Comparison of ENCODE assay signal across 37 mouse cellular contexts in genomic region chr8:122383039-122383438, GRCm38 (mm10). TPM values are rescaled to one million over a fixed set of nuclear protein-coding genes. Genes with fewer than 3 reads are reported as not detected.
"Had no signal": no experiment of that assay in that cellular context is flagged by ENCODE, and none has a peak within 500 bp of the region (broad histone marks: within the 10 kb centered on the region; RNA-seq: fewer than 3 reads in every experiment).

No protein-coding gene starts in this region.

- H3K9me3 ChIP-seq: embryonic facial prominence, embryonic 10.5 days; embryonic facial prominence, embryonic 12.5 days; embryonic facial prominence, embryonic 13.5 days; embryonic facial prominence, embryonic 15.5 days; forebrain, embryonic 10.5 days; forebrain, embryonic 12.5 days; forebrain, embryonic 13.5 days; forebrain, embryonic 15.5 days had no signal

- H3K27me3 ChIP-seq: embryonic facial prominence, embryonic 12.5 days; embryonic facial prominence, embryonic 13.5 days; embryonic facial prominence, embryonic 15.5 days; forebrain, embryonic 12.5 days; forebrain, embryonic 13.5 days; forebrain, embryonic 15.5 days had no signal

- H3K4me3 ChIP-seq: embryonic facial prominence, embryonic 10.5 days; embryonic facial prominence, embryonic 12.5 days; embryonic facial prominence, embryonic 13.5 days; embryonic facial prominence, embryonic 15.5 days; erythroblast, embryonic 14.5 days; forebrain, embryonic 10.5 days; forebrain, embryonic 12.5 days; forebrain, embryonic 13.5 days; forebrain, embryonic 15.5 days; gastrocnemius, adult 2 months had no signal

- H3K27ac ChIP-seq: embryonic facial prominence, embryonic 10.5 days; embryonic facial prominence, embryonic 12.5 days; embryonic facial prominence, embryonic 13.5 days; embryonic facial prominence, embryonic 15.5 days; forebrain, embryonic 10.5 days; forebrain, embryonic 12.5 days; forebrain, embryonic 13.5 days; forebrain, embryonic 15.5 days; gastrocnemius, adult 2 months had no signal

- H3K9ac ChIP-seq: embryonic facial prominence, embryonic 12.5 days; embryonic facial prominence, embryonic 13.5 days; embryonic facial prominence, embryonic 15.5 days; forebrain, embryonic 12.5 days; forebrain, embryonic 13.5 days; forebrain, embryonic 15.5 days; forebrain, postnatal 0 days had no signal

- DNase-seq: cerebellum, adult 18-20 months; cerebellum, adult 2 months; cerebellum, adult 8-10 months; cerebellum, adult 9-10 months; cerebellum, adult 9-11 months; cerebellum, postnatal 10 days; cerebellum, postnatal 14 days; cerebellum, postnatal 25 days; cerebellum, postnatal 36 days; embryo, embryonic 11 days; forebrain, postnatal 0 days; gastrocnemius, adult 2 months; gastrocnemius, postnatal 10 days; gastrocnemius, postnatal 14 days; gastrocnemius, postnatal 25 days; gastrocnemius, postnatal 36 days; heart, adult 11 months had no signal

- ATAC-seq: forebrain, embryonic 13.5 days; forebrain, embryonic 14.5 days; forebrain, embryonic 15.5 days; forebrain, embryonic 16.5 days; forebrain, postnatal 0 days had no signal

- H3K4me2 ChIP-seq: embryonic facial prominence, embryonic 12.5 days; embryonic facial prominence, embryonic 13.5 days; embryonic facial prominence, embryonic 15.5 days; forebrain, embryonic 12.5 days; forebrain, embryonic 13.5 days; forebrain, embryonic 15.5 days had no signal

RNA-seq across cellular contexts. Expression of gene Trhr2, which starts 22.5 kb away (rescaled TPM):
- total RNA-seq: common myeloid progenitor, adult 5-6 weeks; forebrain, postnatal 0 days; gastrocnemius, adult 18-20 months; gastrocnemius, adult 2 months; gastrocnemius, adult 8-10 months; gastrocnemius, postnatal 10 days; gastrocnemius, postnatal 14 days; gastrocnemius, postnatal 25 days; gastrocnemius, postnatal 36 days; gastrocnemius, postnatal 4 days; granulocyte monocyte progenitor cell, adult 5-6 weeks had no signal
- polyA plus RNA-seq: embryonic facial prominence, embryonic 10.5 days; embryonic facial prominence, embryonic 11.5 days; embryonic facial prominence, embryonic 14.5 days; erythroblast, embryonic 14.5 days; forebrain, embryonic 10.5 days; forebrain, embryonic 11.5 days; forebrain, embryonic 12.5 days; forebrain, embryonic 13.5 days; forebrain, embryonic 14.5 days; forebrain, embryonic 15.5 days; forebrain, embryonic 16.5 days; gonadal fat pad, adult 2 months had no signal

RNA-seq across cellular contexts. Expression of gene Il17c, which starts 38.8 kb away (rescaled TPM):
- total RNA-seq: gastrocnemius, adult 18-20 months; gastrocnemius, adult 2 months; gastrocnemius, adult 8-10 months; gastrocnemius, postnatal 10 days; gastrocnemius, postnatal 14 days; gastrocnemius, postnatal 25 days; gastrocnemius, postnatal 36 days; gastrocnemius, postnatal 4 days; granulocyte monocyte progenitor cell, adult 5-6 weeks had no signal
- polyA plus RNA-seq: embryonic facial prominence, embryonic 11.5 days; embryonic facial prominence, embryonic 12.5 days; embryonic facial prominence, embryonic 14.5 days; embryonic facial prominence, embryonic 15.5 days; erythroblast, embryonic 14.5 days; forebrain, embryonic 11.5 days; forebrain, embryonic 12.5 days; forebrain, embryonic 13.5 days; forebrain, embryonic 14.5 days; forebrain, embryonic 15.5 days; forebrain, embryonic 16.5 days; forebrain, postnatal 0 days had no signal
